Mouse (Mus musculus): ENCODE results near the gene Tcerg1l. TPM values are rescaled to one million over a fixed set of nuclear protein-coding genes. Genes with fewer than 3 reads are reported as not detected.

Tcerg1l gene
- polyA plus RNA-seq, 1 experiment from 2014 or later = 0.44 TPM

GRCm38 (mm10) chr7:138375573-138375972, 22.0 kb downstream of the Tcerg1l start:
- 47% methylated on average over 7 of the region's 7 CpGs for WGBS (ENCODE audit: insufficient replicate concordance)
- Histone ChIP-seq H3K4me1 (ENCODE audit: control insufficient read depth, insufficient read depth, low read length) (no peaks in the 10 kb centered on the region), H3K27ac (ENCODE audit: low read depth, low read length) (no peak overlapping the region), H3K9me3 (replicated peaks; ENCODE audit: control insufficient read depth, low read length) (no peaks in the 10 kb centered on the region), H3K9ac (ENCODE audit: low read depth, low read length) (no peak overlapping the region), H3K27me3 (ENCODE audit: control insufficient read depth, insufficient read depth, low read length) (peaks cover 3% of the 10 kb centered on the region; the same call in 1 of the 2 replicates), H3K4me3 (ENCODE audit: low read depth, low read length) (no peak overlapping the region), H3K36me3 (ENCODE audit: control insufficient read depth, insufficient read depth, low read length) (no peaks in the 10 kb centered on the region), H3K4me2 (no peak overlapping the region)
- no peak for ATAC-seq (replicated peaks; ENCODE audit: insufficient number of reproducible peaks, low FRiP score, low TSS enrichment)

- H3K27ac ChIP-seq (ENCODE audit: low read depth, low read length) = no peak overlapping the region
- no peak overlapping the region for H3K9ac ChIP-seq (ENCODE audit: low read depth, low read length)
- no peak overlapping the region for H3K4me3 ChIP-seq (ENCODE audit: low read depth, low read length)
- no peak overlapping the region for H3K4me2 ChIP-seq
- 61% methylated on average over 7 of the region's 7 CpGs for WGBS (ENCODE audit: insufficient replicate concordance)
- H3K9me3 ChIP-seq (replicated peaks; ENCODE audit: control insufficient read depth, low read length) = no peaks in the 10 kb centered on the region
- H3K4me1 ChIP-seq (ENCODE audit: control insufficient read depth, insufficient read depth, low read length) = no peaks in the 10 kb centered on the region
- ATAC-seq (replicated peaks; ENCODE audit: insufficient number of reproducible peaks, low FRiP score, low TSS enrichment) = no peak
- peaks cover 6% of the 10 kb centered on the region for H3K27me3 ChIP-seq (ENCODE audit: control insufficient read depth, insufficient read depth, low read length)
- no peaks in the 10 kb centered on the region for H3K36me3 ChIP-seq (ENCODE audit: control insufficient read depth, insufficient read depth, low read length)
Observed at GRCm38 (mm10) chr7:138374376-138374775, 23.2 kb downstream of the Tcerg1l start.

GRCm38 (mm10) chr7:138373530-138373929, 24.0 kb downstream of the Tcerg1l start:
- Histone ChIP-seq H3K4me2 (no peak overlapping the region), H3K4me1 (ENCODE audit: control insufficient read depth, insufficient read depth, low read length) (no peaks in the 10 kb centered on the region), H3K9me3 (replicated peaks; ENCODE audit: control insufficient read depth, low read length) (no peaks in the 10 kb centered on the region), H3K9ac (ENCODE audit: low read depth, low read length) (no peak overlapping the region), H3K27ac (ENCODE audit: low read depth, low read length) (no peak overlapping the region), H3K36me3 (ENCODE audit: control insufficient read depth, insufficient read depth, low read length) (no peaks in the 10 kb centered on the region), H3K27me3 (ENCODE audit: control insufficient read depth, insufficient read depth, low read length) (peaks cover 12% of the 10 kb centered on the region), H3K4me3 (ENCODE audit: low read depth, low read length) (no peak overlapping the region)
- no peak for ATAC-seq (replicated peaks; ENCODE audit: insufficient number of reproducible peaks, low FRiP score, low TSS enrichment)
- 66% methylated on average over 5 of the region's 5 CpGs for WGBS (ENCODE audit: insufficient replicate concordance)

GRCm38 (mm10) chr7:138367570-138367969, 30.0 kb downstream of the Tcerg1l start:
- H3K36me3 ChIP-seq (ENCODE audit: control insufficient read depth, insufficient read depth, low read length) = no peaks in the 10 kb centered on the region
- H3K4me1 ChIP-seq (ENCODE audit: control insufficient read depth, insufficient read depth, low read length) = no peaks in the 10 kb centered on the region
- no peak overlapping the region for H3K4me2 ChIP-seq
- no peaks in the 10 kb centered on the region for H3K9me3 ChIP-seq (replicated peaks; ENCODE audit: control insufficient read depth, low read length)
- H3K27me3 ChIP-seq (ENCODE audit: control insufficient read depth, insufficient read depth, low read length) = peaks cover 17% of the 10 kb centered on the region
- H3K27ac ChIP-seq (ENCODE audit: low read depth, low read length) = no peak overlapping the region
- no peak overlapping the region for H3K9ac ChIP-seq (ENCODE audit: low read depth, low read length)
- no peak for ATAC-seq (replicated peaks; ENCODE audit: insufficient number of reproducible peaks, low FRiP score, low TSS enrichment)
- 66% methylated on average over 7 of the region's 7 CpGs for WGBS (ENCODE audit: insufficient replicate concordance)
- no peak overlapping the region for H3K4me3 ChIP-seq (ENCODE audit: low read depth, low read length)

- Histone ChIP-seq H3K4me3 (ENCODE audit: low read depth, low read length) (no peak overlapping the region), H3K27ac (ENCODE audit: low read depth, low read length) (no peak overlapping the region), H3K9ac (ENCODE audit: low read depth, low read length) (no peak overlapping the region), H3K4me2 (no peak overlapping the region), H3K27me3 (ENCODE audit: control insufficient read depth, insufficient read depth, low read length) (peaks cover 17% of the 10 kb centered on the region), H3K4me1 (ENCODE audit: control insufficient read depth, insufficient read depth, low read length) (no peaks in the 10 kb centered on the region), H3K36me3 (ENCODE audit: control insufficient read depth, insufficient read depth, low read length) (no peaks in the 10 kb centered on the region), H3K9me3 (replicated peaks; ENCODE audit: control insufficient read depth, low read length) (no peaks in the 10 kb centered on the region)
- ATAC-seq (replicated peaks; ENCODE audit: insufficient number of reproducible peaks, low FRiP score, low TSS enrichment) = no peak
- 27% methylated on average over 8 of the region's 8 CpGs for WGBS (ENCODE audit: insufficient replicate concordance)
Observed at GRCm38 (mm10) chr7:138365519-138365918, 32.0 kb downstream of the Tcerg1l start.

- H3K27me3 ChIP-seq (ENCODE audit: control insufficient read depth, insufficient read depth, low read length) = no peaks in the 10 kb centered on the region
- 74% methylated on average over 8 of the region's 8 CpGs for WGBS (ENCODE audit: insufficient replicate concordance)
Observed at GRCm38 (mm10) chr7:138357475-138357874, 40.1 kb downstream of the Tcerg1l start.

GRCm38 (mm10) chr7:138356655-138357449, 40.7 kb downstream of the Tcerg1l start:
- H3K9ac ChIP-seq (ENCODE audit: low read depth, low read length) = no peak overlapping the region
- WGBS (ENCODE audit: insufficient replicate concordance) = 16% methylated on average over 2 of the region's 2 CpGs

More at GRCm38 (mm10) chr7:138357475-138357874, 40.1 kb downstream of the Tcerg1l start:
- Histone ChIP-seq H3K4me2 (no peak overlapping the region), H3K27ac (ENCODE audit: low read depth, low read length) (no peak overlapping the region), H3K9me3 (replicated peaks; ENCODE audit: control insufficient read depth, low read length) (no peaks in the 10 kb centered on the region), H3K4me1 (ENCODE audit: control insufficient read depth, insufficient read depth, low read length) (no peaks in the 10 kb centered on the region), H3K4me3 (ENCODE audit: low read depth, low read length) (no peak overlapping the region), H3K36me3 (ENCODE audit: control insufficient read depth, insufficient read depth, low read length) (no peaks in the 10 kb centered on the region), H3K9ac (ENCODE audit: low read depth, low read length) (no peak overlapping the region)
- ATAC-seq (replicated peaks; ENCODE audit: insufficient number of reproducible peaks, low FRiP score, low TSS enrichment) = no peak

GRCm38 (mm10) chr7:138345451-138345850, 52.1 kb downstream of the Tcerg1l start:
- Histone ChIP-seq H3K4me2 (no peak overlapping the region), H3K27ac (ENCODE audit: low read depth, low read length) (no peak overlapping the region), H3K9me3 (replicated peaks; ENCODE audit: control insufficient read depth, low read length) (no peaks in the 10 kb centered on the region), H3K36me3 (ENCODE audit: control insufficient read depth, insufficient read depth, low read length) (no peaks in the 10 kb centered on the region), H3K4me3 (ENCODE audit: low read depth, low read length) (no peak overlapping the region), H3K27me3 (ENCODE audit: control insufficient read depth, insufficient read depth, low read length) (no peaks in the 10 kb centered on the region), H3K9ac (ENCODE audit: low read depth, low read length) (no peak overlapping the region), H3K4me1 (ENCODE audit: control insufficient read depth, insufficient read depth, low read length) (no peaks in the 10 kb centered on the region)
- ATAC-seq (replicated peaks; ENCODE audit: insufficient number of reproducible peaks, low FRiP score, low TSS enrichment) = no peak
- 78% methylated on average over 6 of the region's 6 CpGs for WGBS (ENCODE audit: insufficient replicate concordance)

More at GRCm38 (mm10) chr7:138356655-138357449, 40.7 kb downstream of the Tcerg1l start:
- H3K4me1 ChIP-seq (ENCODE audit: control insufficient read depth, insufficient read depth, low read length) = no peaks in the 10 kb centered on the region
- H3K9me3 ChIP-seq (replicated peaks; ENCODE audit: control insufficient read depth, low read length) = no peaks in the 10 kb centered on the region
- no peak overlapping the region for H3K4me3 ChIP-seq (ENCODE audit: low read depth, low read length)
- no peak overlapping the region for H3K4me2 ChIP-seq
- no peak overlapping the region for H3K27ac ChIP-seq (ENCODE audit: low read depth, low read length)
- no peaks in the 10 kb centered on the region for H3K27me3 ChIP-seq (ENCODE audit: control insufficient read depth, insufficient read depth, low read length)
- ATAC-seq (replicated peaks; ENCODE audit: insufficient number of reproducible peaks, low FRiP score, low TSS enrichment) = no peak
- no peaks in the 10 kb centered on the region for H3K36me3 ChIP-seq (ENCODE audit: control insufficient read depth, insufficient read depth, low read length)

- no peak overlapping the region for H3K4me2 ChIP-seq
- no peak overlapping the region for H3K9ac ChIP-seq (ENCODE audit: low read depth, low read length)
- no peak overlapping the region for H3K27ac ChIP-seq (ENCODE audit: low read depth, low read length)
- no peaks in the 10 kb centered on the region for H3K27me3 ChIP-seq (ENCODE audit: control insufficient read depth, insufficient read depth, low read length)
- ATAC-seq (replicated peaks; ENCODE audit: insufficient number of reproducible peaks, low FRiP score, low TSS enrichment) = no peak
- no peak overlapping the region for H3K4me3 ChIP-seq (ENCODE audit: low read depth, low read length)
- no peaks in the 10 kb centered on the region for H3K4me1 ChIP-seq (ENCODE audit: control insufficient read depth, insufficient read depth, low read length)
- no peaks in the 10 kb centered on the region for H3K9me3 ChIP-seq (replicated peaks; ENCODE audit: control insufficient read depth, low read length)
- H3K36me3 ChIP-seq (ENCODE audit: control insufficient read depth, insufficient read depth, low read length) = no peaks in the 10 kb centered on the region
- 69% methylated on average over 4 of the region's 4 CpGs for WGBS (ENCODE audit: insufficient replicate concordance)
Observed at GRCm38 (mm10) chr7:138338451-138338850, 59.1 kb downstream of the Tcerg1l start.
